Mouse (Mus musculus) liver, postnatal 0 days (tissue): Measurements from ENCODE around the gene Usp6nl.

Experiments
- CTCF ChIP-seq: sonication (generic); IDR thresholded peaks from 2 replicates; pipeline ENCODE4 v1.5.1; 2016; ENCODE audit warnings: antibody characterized with exemption, low read depth
- EP300 ChIP-seq: IDR thresholded peaks from 2 replicates; pipeline ENCODE4 v1.6.1; 2016; ENCODE audit warnings: antibody characterized with exemption, low read depth, mild to moderate bottlenecking

DNA sequence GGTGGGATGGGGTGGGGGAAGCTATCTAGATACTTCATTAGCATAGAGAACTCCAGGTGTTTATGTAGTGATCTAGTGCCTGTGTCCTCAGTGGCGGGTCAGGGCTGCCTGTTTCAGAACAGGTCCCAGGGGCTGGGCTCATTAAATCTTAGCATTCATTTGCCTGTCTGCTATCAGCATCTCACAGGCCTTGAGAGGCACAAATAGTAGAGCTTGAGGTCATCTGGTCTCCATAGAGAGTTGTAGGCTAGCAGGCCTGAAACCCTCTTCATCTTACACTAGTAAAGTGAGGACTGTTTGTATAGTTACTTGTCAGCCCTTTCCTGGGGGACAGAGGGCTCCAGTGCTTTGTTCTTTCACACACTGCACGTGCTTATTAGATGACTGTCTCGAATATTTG, 81.5 kb downstream of the Usp6nl start:
- TF ChIP-seq EP300 (no peak), CTCF (no peak)
